Mouse (Mus musculus) gastrocnemius, postnatal 10 days (tissue): ENCODE measurements around the gene Zc3h12d. TPM values are rescaled to one million over a fixed set of nuclear protein-coding genes. Genes with fewer than 3 reads are reported as not detected.
"Not testable (repeated sequence)": the region's sequence is repeated elsewhere in the genome, so short reads cannot be mapped to it uniquely, and the experiment has no call there.

Experiments used
- DNase-seq: peaks from one replicate; pipeline ENCODE4 v3.0.0; 2021; ENCODE audit warnings: mixed read lengths
- microRNA-seq, 2 experiments: library from miRNA; unstranded; fragments of <30 nt; microRNA quantifications; one replicate each; pipeline ENCODE4 v1.2.0; 2021
- total RNA-seq, 2 experiments: library from RNA; stranded (reverse); gene quantifications; 2 replicates each; pipeline ENCODE4 v1.2.3; 2021

Zc3h12d gene
- total RNA-seq, 2 experiments from 2014 or later: 0.05 to 0.09 TPM

GRCm38 (mm10) chr10:7871381-7872020, 39.2 kb downstream of the Zc3h12d start:
- no peak for DNase-seq

GRCm38 (mm10) chr10:7874194-7874593, 41.9 kb downstream of the Zc3h12d start:
- DNase-seq: no peak

- not testable (repeated sequence) for DNase-seq
These were observed 48.0 kb downstream of the Zc3h12d start for GRCm38 (mm10) chr10:7880283-7880682.

GRCm38 (mm10) chr10:7881971-7882370, 49.7 kb downstream of the Zc3h12d start:
- DNase-seq: no peak

- DNase-seq: peak; percentile 74
These were observed 51.3 kb downstream of the Zc3h12d start for GRCm38 (mm10) chr10:7883524-7883923.

- no peak for DNase-seq
These were observed 56.1 kb downstream of the Zc3h12d start for GRCm38 (mm10) chr10:7888256-7888868.

GRCm38 (mm10) chr10:7900719-7901627, 68.7 kb downstream of the Zc3h12d start:
- DNase-seq: no peak

GRCm38 (mm10) chr10:7904157-7904556, 71.9 kb downstream of the Zc3h12d start:
- DNase-seq: no peak

- no peak for DNase-seq
These were observed 74.9 kb downstream of the Zc3h12d start for GRCm38 (mm10) chr10:7907151-7907550.

GRCm38 (mm10) chr10:7911268-7911667, 79.0 kb downstream of the Zc3h12d start:
- no peak for DNase-seq

Small RNA genes within 50 kb of the gene (microRNA-seq; reads per million reads assigned to microRNA genes)
- gene Mir5104: 0 reads per million in 2 experiments

Other genes with a start within 250 kb of the Zc3h12d start
- gene Lrp11, start 242.7 kb upstream of the Zc3h12d start, total RNA-seq: 1 to 10 TPM; 2.2 to 2.3 TPM
- gene Nup43, start 165.0 kb upstream of the Zc3h12d start, total RNA-seq: 10 to 100 TPM in 1 of 2 experiments, 1 to 10 TPM in 1; 8.2 to 11.3 TPM
- gene Pcmt1, start 151.3 kb upstream of the Zc3h12d start, total RNA-seq: 100 to 1,000 TPM in 1 of 2 experiments, 10 to 100 TPM in 1; 99.4 to 100 TPM
- gene Lats1, start 151.3 kb upstream of the Zc3h12d start, total RNA-seq: 10 to 100 TPM; 16.9 to 21.8 TPM
- 10 to 100 TPM; 12.8 to 15.1 TPM for gene Katna1, start 106.5 kb upstream of the Zc3h12d start, total RNA-seq
- 10 to 100 TPM; 81.0 to 85.2 TPM for gene Ginm1, start 39.6 kb upstream of the Zc3h12d start, total RNA-seq
- 10 to 100 TPM; 14.5 to 17.6 TPM for gene Ppil4, start 39.6 kb upstream of the Zc3h12d start, total RNA-seq
- gene Tab2, start 123.8 kb downstream of the Zc3h12d start, total RNA-seq: 10 to 100 TPM; 56.4 to 64.1 TPM